Mouse (Mus musculus) C2C12 (cell line): ENCODE measurements around the gene Gm3045. TPM values are rescaled to one million over a fixed set of nuclear protein-coding genes. Genes with fewer than 3 reads are reported as not detected.

Experiments
- H3K27me3 ChIP-seq: one replicate; pipeline ENCODE4 v1.6.1; 2011; ENCODE audit not compliant: control insufficient read depth, insufficient read depth, insufficient read length
- H3K36me3 ChIP-seq: one replicate; pipeline ENCODE4 v1.6.1; 2011; ENCODE audit not compliant: control insufficient read depth, insufficient read depth
- H3K4me3 ChIP-seq: one replicate; pipeline ENCODE4 v1.5.1; 2011; ENCODE audit warnings: mild to moderate bottlenecking, control low read depth; ENCODE audit not compliant: poor library complexity, insufficient read depth, severe bottlenecking
- H3K79me2 ChIP-seq: one replicate; pipeline ENCODE4 v1.6.1; 2011; ENCODE audit not compliant: control insufficient read depth, insufficient read depth
- H3K79me3 ChIP-seq: one replicate; pipeline ENCODE4 v1.6.1; 2011; ENCODE audit warnings: low read depth, control low read depth
- H3ac ChIP-seq: one replicate; pipeline ENCODE3; 2011; ENCODE audit warnings: low read depth; ENCODE audit not compliant: control insufficient read depth, insufficient read length
- CEBPB ChIP-seq: IDR thresholded peaks from one replicate; pipeline ENCODE4 v1.6.1; 2011; ENCODE audit warnings: low read depth, mild to moderate bottlenecking, control low read depth, moderate library complexity
- CTCF ChIP-seq: IDR thresholded peaks from one replicate; pipeline ENCODE4 v1.5.1; 2011; ENCODE audit not compliant: control insufficient read depth, insufficient read depth, insufficient read length
- FOSL1 ChIP-seq: IDR thresholded peaks from one replicate; pipeline ENCODE4 v1.8.0; 2011; ENCODE audit warnings: mild to moderate bottlenecking, low read length; ENCODE audit not compliant: poor library complexity, insufficient read depth, severe bottlenecking
- MAX ChIP-seq: IDR thresholded peaks from one replicate; pipeline ENCODE4 v1.6.1; 2011; ENCODE audit warnings: mild to moderate bottlenecking, control low read depth
- MYOD1 ChIP-seq: IDR thresholded peaks from one replicate; pipeline ENCODE4 v1.6.1; 2011; ENCODE audit warnings: low read depth; ENCODE audit not compliant: control insufficient read depth, insufficient read length
- MYOG ChIP-seq: IDR thresholded peaks from one replicate; pipeline ENCODE4 v1.6.1; 2011; ENCODE audit not compliant: control insufficient read depth, insufficient read length; ENCODE audit errors: extremely low read depth
- USF1 ChIP-seq: IDR thresholded peaks from one replicate; pipeline ENCODE4 v1.6.1; 2011; ENCODE audit warnings: low read depth, mild to moderate bottlenecking, control low read depth, moderate library complexity
- polyA plus RNA-seq: library from polyadenylated mRNA; unstranded; fragments of >200 nt; fragmentation: generic; extraction: Trizol; gene quantifications from one replicate; pipeline ENCODE4 v1.2.1, GENCODE M21; 2012; ENCODE audit warnings: missing spikeins

The Gm3045 gene
- polyA plus RNA-seq, 1 experiment: not detected

DNA sequence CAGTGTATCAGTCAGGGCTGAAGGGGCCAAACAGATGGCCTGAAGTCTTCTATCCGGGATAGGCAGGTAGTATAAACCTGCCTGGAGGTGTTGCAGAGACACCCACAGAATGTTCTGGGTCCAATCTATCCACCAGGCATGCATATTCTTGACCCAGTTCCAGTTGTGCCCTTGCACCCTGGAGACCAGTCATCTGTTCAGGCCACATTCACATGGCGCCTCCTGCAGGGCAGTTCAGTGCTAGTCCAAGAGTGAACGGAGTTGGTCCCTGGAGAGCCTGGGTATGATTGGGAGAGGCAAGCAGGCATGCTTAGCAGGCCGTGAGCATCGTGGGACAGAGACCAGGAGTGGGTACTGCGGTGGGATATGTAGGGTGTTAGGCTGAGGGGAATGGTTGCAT is 51.6 kb downstream of the Gm3045 start:
- Histone ChIP-seq H3K36me3 (no peaks in the 10 kb centered on the region), H3K79me2 (no peaks in the 10 kb centered on the region), H3K4me3 (no peak overlapping the region), H3K27me3 (peaks cover 23% of the 10 kb centered on the region), H3K79me3 (no peaks in the 10 kb centered on the region), H3ac (no peak overlapping the region)
- no peak for TF ChIP-seq FOSL1
- no peak for TF ChIP-seq USF1
- TF ChIP-seq CEBPB: no peak
- TF ChIP-seq MYOD1: no peak
- no peak for TF ChIP-seq MYOG
- TF ChIP-seq CTCF: no peak
- no peak for TF ChIP-seq MAX

DNA sequence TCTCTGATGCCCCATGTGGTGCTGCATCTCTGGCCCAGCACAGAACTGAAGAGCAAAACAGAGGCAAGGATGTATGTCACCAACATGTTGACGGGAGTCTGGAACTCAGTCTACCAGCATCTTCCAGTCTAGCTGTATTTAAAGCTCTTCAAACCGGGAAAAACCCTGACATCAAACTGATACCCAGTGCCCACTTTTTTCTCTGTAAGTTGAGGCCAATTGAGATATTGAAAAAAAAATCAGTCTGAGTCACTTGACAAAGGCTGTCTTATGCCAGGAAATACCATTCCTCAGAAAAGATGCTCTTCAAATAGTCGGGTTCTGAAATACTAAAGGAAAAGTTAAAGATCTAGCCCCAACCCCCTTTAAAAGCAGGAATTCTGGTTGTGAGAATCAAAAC is 55.8 kb downstream of the Gm3045 start, which contains the start of gene Il9:
Gene Il9, minus strand, starts transcription at position 101 of the 400 bp plus-strand sequence.
- Histone ChIP-seq H3K36me3 (no peaks in the 10 kb centered on the region), H3K79me3 (no peaks in the 10 kb centered on the region), H3K27me3 (peaks cover 30% of the 10 kb centered on the region), H3ac (no peak within 1 kb of the TSS), H3K79me2 (no peaks in the 10 kb centered on the region), H3K4me3 (no peak within 1 kb of the TSS)
- no peak for TF ChIP-seq MYOG
- no peak for TF ChIP-seq MAX
- TF ChIP-seq USF1: no peak
- TF ChIP-seq CTCF: no peak
- TF ChIP-seq CEBPB: no peak
- no peak for TF ChIP-seq FOSL1
- TF ChIP-seq MYOD1: no peak

Other genes starting within 250 kb of the Gm3045 start
- gene Tifab, start 247.7 kb upstream of the Gm3045 start, polyA plus RNA-seq: not detected
- not detected for gene Neurog1, start 174.4 kb upstream of the Gm3045 start, polyA plus RNA-seq
- 0.01 TPM for gene Cxcl14, start 130.0 kb upstream of the Gm3045 start, polyA plus RNA-seq
- 0.05 TPM for gene Slc25a48, start 11.8 kb downstream of the Gm3045 start, polyA plus RNA-seq
- not detected for gene Il9, start 55.7 kb downstream of the Gm3045 start, polyA plus RNA-seq
- gene Fbxl21, start 95.9 kb downstream of the Gm3045 start, polyA plus RNA-seq: 0.09 TPM
- not detected for gene Lect2, start 121.9 kb downstream of the Gm3045 start, polyA plus RNA-seq
- gene Tgfbi, start 182.9 kb downstream of the Gm3045 start, polyA plus RNA-seq: 0.48 TPM